Comparison of ENCODE assay signal across 9 mouse cellular contexts in the genomic region with DNA sequence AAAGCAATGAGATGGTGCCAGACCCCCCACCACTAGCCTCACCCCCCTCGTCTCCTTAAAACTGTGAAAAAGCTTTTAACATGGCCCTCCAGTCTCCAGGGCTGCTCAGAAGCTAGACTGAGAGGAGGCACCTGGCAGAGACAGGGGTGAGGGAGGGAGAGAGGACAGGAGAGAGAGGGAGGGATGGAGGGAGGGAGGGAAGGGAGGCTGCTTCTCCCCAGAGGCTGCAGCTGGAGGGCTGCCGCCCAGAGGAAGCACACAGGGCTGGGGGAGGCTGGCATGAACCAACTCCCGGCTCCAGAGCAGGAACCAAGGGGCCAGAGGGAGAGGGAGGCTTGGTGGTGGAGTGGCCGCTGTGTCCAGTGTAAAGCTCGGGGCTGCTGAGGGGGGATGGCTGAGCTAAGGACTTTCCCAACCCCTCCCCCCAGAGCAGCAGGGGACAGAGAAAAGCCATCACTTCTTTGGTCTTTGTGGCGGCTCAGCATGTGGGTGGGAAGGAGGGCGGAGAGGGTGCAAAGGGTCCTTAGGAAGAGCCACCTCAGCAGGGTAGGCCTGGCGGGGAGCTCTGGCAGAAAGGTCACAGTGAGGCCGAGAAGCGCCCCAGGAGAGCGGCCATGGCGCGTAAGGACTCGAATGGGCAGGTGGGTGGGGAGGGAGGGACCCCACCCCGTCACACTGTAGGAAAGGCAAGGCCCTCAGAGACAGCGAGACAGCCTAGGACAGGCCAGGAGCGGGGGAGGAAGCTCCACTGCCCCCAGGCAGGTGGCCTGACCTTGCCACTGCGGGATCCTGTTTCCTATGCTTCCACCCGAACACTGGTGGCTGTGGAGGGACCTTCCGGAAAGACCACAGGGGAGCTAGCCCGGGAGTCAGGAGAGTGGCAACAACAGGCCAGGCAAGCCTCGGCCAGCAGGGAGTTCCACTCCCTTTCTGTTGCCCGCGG. TPM values are rescaled to one million over a fixed set of nuclear protein-coding genes. Genes with fewer than 3 reads are reported as not detected.
A peak's percentile ranks its signal among the peaks of the same experiment; 100 is the strongest.
DNase-seq lines count a peak whose midpoint lies in the region; ATAC-seq and TF ChIP-seq lines count a peak whose summit lies in the region.
"Had no signal": no experiment of that assay in that cellular context is flagged by ENCODE, and none has a peak within 500 bp of the region (broad histone marks: within the 10 kb centered on the region; RNA-seq: fewer than 3 reads in every experiment).

No protein-coding gene starts in this region.

- peaks cover 24% of the 10 kb centered on the region for H3K36me3 ChIP-seq in hindbrain, embryonic 14.5 days (replicated peaks; ENCODE audit: control insufficient read depth, insufficient read depth)
- peaks cover 14% of the 10 kb centered on the region for H3K36me3 ChIP-seq in neural tube, embryonic 14.5 days (ENCODE audit: control insufficient read depth, insufficient read depth, low read length)

- no peaks in the 10 kb centered on the region for H3K9me3 ChIP-seq in hindbrain, embryonic 14.5 days (ENCODE audit: control insufficient read depth, low read length)
- H3K9me3 ChIP-seq in neural tube, embryonic 14.5 days (ENCODE audit: control insufficient read depth, low read length), result no peaks in the 10 kb centered on the region
- H3K9me3 ChIP-seq: hindbrain, embryonic 15.5 days had no signal

- TF ChIP-seq CTCF in gastrocnemius, adult 2 months (IDR thresholded peaks at IDR 0.05), result no peak

- ATAC-seq in hindbrain, embryonic 14.5 days (ENCODE audit: low FRiP score), result 0 out of 2 replicates have a peak, but pooled peaks have one; percentile 29
- ATAC-seq in neural tube, embryonic 14.5 days (ENCODE audit: low read depth), result peak; percentile 32; the same call in 1 of the 2 replicates

- H3K27ac ChIP-seq in gastrocnemius, adult 2 months, result no peak overlapping the region
- no peak overlapping the region for H3K27ac ChIP-seq in hindbrain, embryonic 14.5 days
- no peak overlapping the region for H3K27ac ChIP-seq in neural tube, embryonic 14.5 days (ENCODE audit: low read depth, low read length)
- H3K27ac ChIP-seq: hindbrain, embryonic 15.5 days had no signal

- peak; percentile 20 for DNase-seq in gastrocnemius, adult 2 months
- DNase-seq in gastrocnemius, postnatal 36 days, result no peak
- peak; percentile 78 for DNase-seq in ZHBTc4 (ENCODE audit: low read depth, low spot score)
- DNase-seq in hindbrain, embryonic 14.5 days (ENCODE audit: low spot score), result no peak
- DNase-seq in spleen, postnatal 4 days (ENCODE audit: low spot score in 2 of 2), result no peak
- no peak for DNase-seq in gastrocnemius, adult 18-20 months (ENCODE audit: low spot score)
- no peak for DNase-seq in layer of hippocampus, adult 9-10 months (ENCODE audit: low spot score)

- intact Hi-C loops in gastrocnemius, adult 2 months (cut with DNase I), result no loop called here
- intact Hi-C loops in gastrocnemius, postnatal 36 days (cut with DNase I), result no loop called here

- no peak overlapping the region for H3K4me3 ChIP-seq in gastrocnemius, adult 2 months
- no peak overlapping the region for H3K4me3 ChIP-seq in hindbrain, embryonic 14.5 days (replicated peaks; ENCODE audit: low read length)
- no peak overlapping the region for H3K4me3 ChIP-seq in neural tube, embryonic 14.5 days (ENCODE audit: low read depth, low read length)
- H3K4me3 ChIP-seq: hindbrain, embryonic 15.5 days had no signal

- H3K9ac ChIP-seq in hindbrain, embryonic 14.5 days, result peak overlapping the region; percentile 44
- H3K9ac ChIP-seq in neural tube, embryonic 14.5 days (replicated peaks; ENCODE audit: low read depth, low read length), result 0 out of 2 replicates have a peak overlapping the region, but pooled peaks have one; percentile 8
- H3K9ac ChIP-seq: hindbrain, embryonic 15.5 days had no signal

- H3K4me2 ChIP-seq in hindbrain, embryonic 14.5 days (replicated peaks), result no peak overlapping the region
- no peak overlapping the region for H3K4me2 ChIP-seq in neural tube, embryonic 14.5 days (ENCODE audit: low read depth, low read length)
- H3K4me2 ChIP-seq: hindbrain, embryonic 15.5 days had no signal

- 10% methylated on average over 24 of the region's 24 CpGs for WGBS in hindbrain, embryonic 14.5 days
- 11% methylated on average over 24 of the region's 24 CpGs for WGBS in neural tube, embryonic 14.5 days

- peaks cover 14% of the 10 kb centered on the region for H3K4me1 ChIP-seq in hindbrain, embryonic 14.5 days (replicated peaks; ENCODE audit: control insufficient read depth, insufficient read depth, low read length)
- H3K4me1 ChIP-seq in neural tube, embryonic 14.5 days (ENCODE audit: control insufficient read depth, insufficient read depth, low read length), result peaks cover 8% of the 10 kb centered on the region; the same call in 1 of the 2 replicates

- H3K27me3 ChIP-seq in hindbrain, embryonic 14.5 days (ENCODE audit: control insufficient read depth, insufficient read depth, low read length), result no peaks in the 10 kb centered on the region
- H3K27me3 ChIP-seq in neural tube, embryonic 14.5 days (ENCODE audit: control insufficient read depth, insufficient read depth, low read length), result no peaks in the 10 kb centered on the region
- H3K27me3 ChIP-seq: hindbrain, embryonic 15.5 days had no signal

RNA-seq across cellular contexts. Expression of gene Tmem222, which starts 15.6 kb away (rescaled TPM):
- 10 to 100 TPM; 21.6 to 25.7 TPM for total RNA-seq in gastrocnemius, adult 2 months (2021)
- total RNA-seq in gastrocnemius, postnatal 36 days (2021), result 10 to 100 TPM; 20.9 to 22.5 TPM
- 119 and 121 TPM in 2 replicates for polyA plus RNA-seq in hindbrain, embryonic 14.5 days (2014; fragmentation: Nextera tagmentation; extraction: Ambion mirVana)
- 114 and 118 TPM in 2 replicates for polyA plus RNA-seq in neural tube, embryonic 14.5 days (2014; fragmentation: Nextera tagmentation; extraction: Ambion mirVana)
- 10 to 100 TPM; 26.8 to 26.9 TPM for total RNA-seq in gastrocnemius, adult 18-20 months (2021)

RNA-seq across cellular contexts. Expression of gene Sytl1, which starts 30.3 kb away (rescaled TPM):
- total RNA-seq in gastrocnemius, adult 2 months (2021), result not detected
- total RNA-seq in gastrocnemius, postnatal 36 days (2021), result under 1 TPM in 1 of 2 experiments, not detected in 1; 0.64 TPM
- 0.26 and 0.43 TPM in 2 replicates for polyA plus RNA-seq in hindbrain, embryonic 14.5 days (2014; fragmentation: Nextera tagmentation; extraction: Ambion mirVana)
- polyA plus RNA-seq in neural tube, embryonic 14.5 days (2014; fragmentation: Nextera tagmentation; extraction: Ambion mirVana), result 0.12 and 0.21 TPM in 2 replicates
- under 1 TPM; 0.12 to 0.14 TPM for total RNA-seq in gastrocnemius, adult 18-20 months (2021)

RNA-seq across cellular contexts. Expression of gene Map3k6, which starts 52.6 kb away (rescaled TPM):
- 10 to 100 TPM; 10.5 to 15.0 TPM for total RNA-seq in gastrocnemius, adult 2 months (2021)
- 10 to 100 TPM in 1 of 2 experiments, 1 to 10 TPM in 1; 7.1 to 10.4 TPM for total RNA-seq in gastrocnemius, postnatal 36 days (2021)
- polyA plus RNA-seq in hindbrain, embryonic 14.5 days (2014; fragmentation: Nextera tagmentation; extraction: Ambion mirVana), result 1.7 and 3.0 TPM in 2 replicates
- 2.6 and 2.9 TPM in 2 replicates for polyA plus RNA-seq in neural tube, embryonic 14.5 days (2014; fragmentation: Nextera tagmentation; extraction: Ambion mirVana)
- total RNA-seq in gastrocnemius, adult 18-20 months (2021), result 10 to 100 TPM in 1 of 2 experiments, 1 to 10 TPM in 1; 8.8 to 11.4 TPM

Comparison
In these comparisons a context has a peak if more than half of its experiments do, and no peak if none do; other contexts are left out.
1. DNase-seq: peak in gastrocnemius, adult 2 months (single experiment) and ZHBTc4 (single experiment); none in gastrocnemius, postnatal 36 days (0 of 2), hindbrain, embryonic 14.5 days (single experiment), spleen, postnatal 4 days (0 of 2), gastrocnemius, adult 18-20 months (single experiment) and layer of hippocampus, adult 9-10 months (single experiment).